Mouse (Mus musculus) C2C12 (cell line): ENCODE measurements around the gene Spon2.

Experiments used
- CEBPB ChIP-seq: IDR thresholded peaks from one replicate; pipeline ENCODE4 v1.6.1; 2011; ENCODE audit warnings: low read depth, mild to moderate bottlenecking, control low read depth, moderate library complexity
- CTCF ChIP-seq: IDR thresholded peaks from one replicate; pipeline ENCODE4 v1.5.1; 2011; ENCODE audit not compliant: control insufficient read depth, insufficient read depth, insufficient read length
- FOSL1 ChIP-seq: IDR thresholded peaks from one replicate; pipeline ENCODE4 v1.8.0; 2011; ENCODE audit warnings: mild to moderate bottlenecking, low read length; ENCODE audit not compliant: poor library complexity, insufficient read depth, severe bottlenecking
- MAX ChIP-seq: IDR thresholded peaks from one replicate; pipeline ENCODE4 v1.6.1; 2011; ENCODE audit warnings: mild to moderate bottlenecking, control low read depth
- MYOD1 ChIP-seq: IDR thresholded peaks from one replicate; pipeline ENCODE4 v1.6.1; 2011; ENCODE audit warnings: low read depth; ENCODE audit not compliant: control insufficient read depth, insufficient read length
- MYOG ChIP-seq: IDR thresholded peaks from one replicate; pipeline ENCODE4 v1.6.1; 2011; ENCODE audit not compliant: control insufficient read depth, insufficient read length; ENCODE audit errors: extremely low read depth
- USF1 ChIP-seq: IDR thresholded peaks from one replicate; pipeline ENCODE4 v1.6.1; 2011; ENCODE audit warnings: low read depth, mild to moderate bottlenecking, control low read depth, moderate library complexity

GRCm38 (mm10) chr5:33239934-33240333 is 21.7 kb upstream of the Spon2 start:
- TF ChIP-seq MAX (no peak), CTCF (no peak), USF1 (no peak), CEBPB (no peak), MYOD1 (no peak), MYOG (no peak), FOSL1 (no peak)
